8 mouse cellular contexts compared by ENCODE assay signal in the genomic region with DNA sequence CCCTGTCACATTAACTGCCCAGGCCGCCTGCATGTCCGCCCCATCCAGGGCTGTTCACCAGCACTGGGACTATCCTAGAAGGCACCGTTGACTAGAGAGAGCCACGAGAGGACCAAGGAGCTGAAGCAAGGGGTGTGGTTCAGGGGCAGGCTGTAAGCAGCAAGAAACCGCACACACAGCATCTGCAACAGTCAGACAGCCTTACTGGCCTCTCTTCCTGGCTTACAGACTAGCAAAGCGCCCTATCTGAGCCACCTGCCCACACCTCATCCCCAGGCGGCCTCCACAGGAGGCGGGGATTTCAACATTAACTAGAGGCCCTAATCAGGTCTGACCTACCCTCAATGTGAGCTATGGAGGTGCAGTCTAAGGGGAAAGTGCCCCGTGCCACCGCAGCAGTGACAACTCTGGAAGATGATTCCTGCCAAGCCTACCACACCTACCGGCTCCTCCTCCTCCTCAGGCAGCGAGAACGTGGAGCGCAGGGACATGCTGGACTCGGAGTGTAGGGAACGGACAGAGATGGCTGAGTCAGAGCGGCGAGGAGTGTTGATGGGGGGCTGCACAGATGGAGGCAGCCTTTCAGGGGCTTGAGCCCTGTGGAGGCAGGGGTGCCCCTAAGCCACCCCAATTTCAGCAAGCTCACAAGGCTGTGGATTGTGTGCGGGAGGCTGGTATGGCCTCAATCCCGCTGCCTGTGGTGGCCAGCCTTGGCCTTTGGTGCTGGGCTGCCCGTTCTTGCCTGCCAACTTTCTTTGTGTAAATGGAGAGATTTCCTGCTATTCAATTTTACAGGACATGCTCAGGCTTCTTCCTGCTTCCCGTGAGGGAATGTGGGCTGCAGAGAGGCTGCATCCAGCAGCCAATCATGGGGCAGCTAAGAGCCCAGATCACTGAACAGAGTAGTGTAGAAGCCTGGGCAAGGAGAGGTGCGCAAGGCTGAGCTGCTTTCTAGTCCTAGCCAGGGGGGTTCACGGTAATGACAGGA. TPM values are rescaled to one million over a fixed set of nuclear protein-coding genes. Genes with fewer than 3 reads are reported as not detected.
A peak's percentile ranks its signal among the peaks of the same experiment; 100 is the strongest.
DNase-seq lines count a peak whose midpoint lies in the region; ATAC-seq lines count a peak whose summit lies in the region.

No protein-coding gene starts in this region.

- H3K4me2 ChIP-seq in embryonic facial prominence, embryonic 14.5 days (ENCODE audit: low read depth, low read length), result peak overlapping the region; percentile 12; the same call in 1 of the 2 replicates

- no peak for DNase-seq in embryonic facial prominence, embryonic 14.5 days (ENCODE audit: low spot score)
- peak; percentile 25 for DNase-seq in kidney, adult 11 months
- peak; percentile 41 to 58 for DNase-seq in lung, adult 18-20 months
- no peak for DNase-seq in cerebellum, postnatal 14 days
- DNase-seq in spleen, adult 18-20 months, result no peak
- no peak for DNase-seq in cerebellum, postnatal 36 days

- H3K4me1 ChIP-seq in brown adipose tissue, adult 24 weeks (ENCODE audit: control insufficient read depth, insufficient read depth, insufficient read length, low read length), result peaks cover 3% of the 10 kb centered on the region; the same call in 1 of the 2 replicates
- no peaks in the 10 kb centered on the region for H3K4me1 ChIP-seq in embryonic facial prominence, embryonic 14.5 days (ENCODE audit: control insufficient read depth, insufficient read depth, low read length)

- H3K4me3 ChIP-seq in brown adipose tissue, adult 24 weeks (ENCODE audit: insufficient read depth, low read depth, low read length), result peak overlapping the region; percentile 53
- H3K4me3 ChIP-seq in embryonic facial prominence, embryonic 14.5 days (ENCODE audit: low read depth, low read length), result no peak overlapping the region

- no peaks in the 10 kb centered on the region for H3K9me3 ChIP-seq in embryonic facial prominence, embryonic 14.5 days (ENCODE audit: control insufficient read depth, low read length)

- peak overlapping the region; percentile 19; the same call in 1 of the 2 replicates for H3K9ac ChIP-seq in embryonic facial prominence, embryonic 14.5 days (ENCODE audit: low read depth, low read length)

- H3K36me3 ChIP-seq in embryonic facial prominence, embryonic 14.5 days (ENCODE audit: control insufficient read depth, insufficient read depth, low read length), result peaks cover 96% of the 10 kb centered on the region

- H3K27ac ChIP-seq in brown adipose tissue, adult 24 weeks (replicated peaks; ENCODE audit: low read depth, low read length), result peak overlapping the region; percentile 81
- H3K27ac ChIP-seq in embryonic facial prominence, embryonic 14.5 days (replicated peaks; ENCODE audit: low read depth, low read length), result no peak overlapping the region; the same call in 1 of the 2 replicates

- no peak for ATAC-seq in embryonic facial prominence, embryonic 14.5 days (ENCODE audit: low read depth)
- ATAC-seq in cerebellum, adult (ENCODE audit: insufficient number of reproducible peaks, low FRiP score, low TSS enrichment), result no peak

- 88% methylated on average over 22 of the region's 24 CpGs for WGBS in embryonic facial prominence, embryonic 14.5 days

- no peaks in the 10 kb centered on the region for H3K27me3 ChIP-seq in embryonic facial prominence, embryonic 14.5 days (replicated peaks; ENCODE audit: control insufficient read depth, insufficient read depth, low read length)

RNA-seq across cellular contexts. Expression of a gene that starts 13.2 kb away (rescaled TPM):
- 32.1 and 42.0 TPM in 2 replicates for polyA plus RNA-seq in brown adipose tissue, adult 24 weeks (2012; ENCODE audit: insufficient read depth, insufficient read length, missing spikeins)
- polyA plus RNA-seq in embryonic facial prominence, embryonic 14.5 days (2014; fragmentation: Nextera tagmentation; extraction: Ambion mirVana), result 78.9 and 86.3 TPM in 2 replicates

RNA-seq across cellular contexts. Expression of a gene that starts 19.4 kb away (rescaled TPM):
- polyA plus RNA-seq in brown adipose tissue, adult 24 weeks (2012; ENCODE audit: insufficient read depth, insufficient read length, missing spikeins), result not detected in 2 replicates
- polyA plus RNA-seq in embryonic facial prominence, embryonic 14.5 days (2014; fragmentation: Nextera tagmentation; extraction: Ambion mirVana), result 2.8 and 2.9 TPM in 2 replicates

RNA-seq across cellular contexts. Expression of a gene that starts 26.2 kb away (rescaled TPM):
- polyA plus RNA-seq in brown adipose tissue, adult 24 weeks (2012; ENCODE audit: insufficient read depth, insufficient read length, missing spikeins), result not detected in 2 replicates
- polyA plus RNA-seq in embryonic facial prominence, embryonic 14.5 days (2014; fragmentation: Nextera tagmentation; extraction: Ambion mirVana), result 2.9 and 3.7 TPM in 2 replicates

RNA-seq across cellular contexts. Expression of a gene that starts 35.1 kb away (rescaled TPM):
- 8.2 and 10.1 TPM in 2 replicates for polyA plus RNA-seq in brown adipose tissue, adult 24 weeks (2012; ENCODE audit: insufficient read depth, insufficient read length, missing spikeins)
- 37.9 and 40.1 TPM in 2 replicates for polyA plus RNA-seq in embryonic facial prominence, embryonic 14.5 days (2014; fragmentation: Nextera tagmentation; extraction: Ambion mirVana)

RNA-seq across cellular contexts. Expression of a gene that starts 35.7 kb away (rescaled TPM):
- 6.6 and 9.8 TPM in 2 replicates for polyA plus RNA-seq in brown adipose tissue, adult 24 weeks (2012; ENCODE audit: insufficient read depth, insufficient read length, missing spikeins)
- polyA plus RNA-seq in embryonic facial prominence, embryonic 14.5 days (2014; fragmentation: Nextera tagmentation; extraction: Ambion mirVana), result 21.7 and 23.7 TPM in 2 replicates

Comparison
In these comparisons a context has a peak if more than half of its experiments do, and no peak if none do; other contexts are left out.
1. DNase-seq: peak in kidney, adult 11 months (single experiment) and lung, adult 18-20 months (2 of 2); none in embryonic facial prominence, embryonic 14.5 days (single experiment), cerebellum, postnatal 14 days (0 of 2), spleen, adult 18-20 months (0 of 2) and cerebellum, postnatal 36 days (0 of 2).